Mouse (Mus musculus) midbrain, embryonic 11.5 days (tissue): ENCODE measurements around the gene Hydin. TPM values are rescaled to one million over a fixed set of nuclear protein-coding genes. Genes with fewer than 3 reads are reported as not detected.
"Not testable (repeated sequence)": the region's sequence is repeated elsewhere in the genome, so short reads cannot be mapped to it uniquely, and the experiment has no call there.

Experiments used
- ATAC-seq: fragments of 200-750 bp; cut with Nextera tagmentation; 2 replicates; pipeline ENCODE4 v1.8.0; 2017; ENCODE audit warnings: moderate TSS enrichment, moderate library complexity; ENCODE audit not compliant: low FRiP score
- DNase-seq: peaks from one replicate; pipeline ENCODE4 v3.0.0; 2015; ENCODE audit warnings: low spot score; ENCODE audit errors: missing footprints
- H3K27ac ChIP-seq: fragments of 300-500 bp; sonication (generic); 2 replicates; pipeline ENCODE4 v1.5.1; 2014; ENCODE audit warnings: low read depth, low read length
- H3K27me3 ChIP-seq: fragments of 300-500 bp; sonication (generic); 2 replicates; pipeline ENCODE4 v1.6.1; 2014; ENCODE audit warnings: mild to moderate bottlenecking, low read length, moderate library complexity, mixed read lengths; ENCODE audit not compliant: control insufficient read depth, insufficient read depth
- H3K36me3 ChIP-seq: fragments of 300-500 bp; sonication (generic); 2 replicates; pipeline ENCODE4 v1.6.1; 2014; ENCODE audit warnings: mild to moderate bottlenecking, low read length, moderate library complexity, mixed read lengths; ENCODE audit not compliant: control insufficient read depth, insufficient read depth
- H3K4me1 ChIP-seq: fragments of 300-500 bp; sonication (generic); 2 replicates; pipeline ENCODE4 v1.6.1; 2014; ENCODE audit warnings: low read length; ENCODE audit not compliant: control insufficient read depth, insufficient read depth
- H3K4me2 ChIP-seq: fragments of 300-500 bp; sonication (generic); 2 replicates; pipeline ENCODE4 v1.6.1; 2014; ENCODE audit warnings: mild to moderate bottlenecking, moderate library complexity
- H3K4me3 ChIP-seq: fragments of 300-500 bp; sonication (generic); 2 replicates; pipeline ENCODE4 v1.5.1; 2014; ENCODE audit warnings: low read depth, low read length
- H3K9ac ChIP-seq: fragments of 300-500 bp; sonication (generic); 2 replicates; pipeline ENCODE4 v1.6.1; 2014; ENCODE audit warnings: low read length
- H3K9me3 ChIP-seq: fragments of 300-500 bp; sonication (generic); 2 replicates; pipeline ENCODE4 v1.6.1; 2016; ENCODE audit warnings: low read length; ENCODE audit not compliant: control insufficient read depth
- WGBS: fragments of 180-500 bp; shearing (Covaris S2); extraction: QIAGEN DNeasy Blood & Tissue Kit; methylation state at CpG from one replicate; pipeline ENCODE4 v1.1.7; 2014; 5-methylcytosine and 5-hydroxymethylcytosine counted together
- polyA plus RNA-seq: library from polyadenylated mRNA; unstranded; fragments of >200 nt; fragmentation: Nextera tagmentation; extraction: Ambion mirVana; gene quantifications from 2 replicates; pipeline ENCODE4 v1.2.1, GENCODE M21; 2014

The Hydin gene
- polyA plus RNA-seq, 1 experiment from 2014 or later: 0.18 TPM

- 82% methylated on average over 6 of the region's 6 CpGs for WGBS
- DNase-seq (no peak), ATAC-seq (no peak)
- Histone ChIP-seq H3K9me3 (no peaks in the 10 kb centered on the region), H3K9ac (no peak overlapping the region), H3K4me2 (no peak overlapping the region), H3K27ac (no peak overlapping the region), H3K36me3 (no peaks in the 10 kb centered on the region), H3K4me3 (no peak overlapping the region), H3K27me3 (no peaks in the 10 kb centered on the region), H3K4me1 (no peaks in the 10 kb centered on the region)
These were observed 267.0 kb downstream of the Hydin start for GRCm38 (mm10) chr8:110533781-110534180.

DNA sequence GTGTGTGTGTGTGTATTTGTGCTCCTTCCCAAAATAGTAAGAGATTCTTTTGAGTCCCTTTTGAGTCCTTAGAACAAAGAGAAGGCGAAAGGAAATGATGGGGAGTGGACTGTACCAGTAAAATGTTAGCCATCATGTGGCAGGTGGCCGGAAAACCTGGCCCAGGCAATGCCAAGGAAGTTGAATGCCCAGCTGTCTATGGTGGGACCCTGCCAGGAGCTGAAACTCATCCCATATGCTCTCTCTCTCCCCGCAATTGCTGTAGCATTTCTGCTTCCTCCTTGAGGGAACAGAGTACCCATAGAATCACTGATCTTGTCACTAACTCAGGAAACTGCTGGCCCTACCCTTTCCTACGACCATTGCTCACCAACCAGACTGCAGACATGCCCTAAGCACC, 271.1 kb downstream of the Hydin start:
- no peaks in the 10 kb centered on the region for H3K9me3 ChIP-seq
- ATAC-seq (no peak), DNase-seq (no peak)
- WGBS: 89% methylated on average over 4 of the region's 4 CpGs
- no peaks in the 10 kb centered on the region for H3K4me1 ChIP-seq
- no peaks in the 10 kb centered on the region for H3K27me3 ChIP-seq
- H3K4me2 ChIP-seq: no peak overlapping the region
- H3K9ac ChIP-seq: no peak overlapping the region
- H3K36me3 ChIP-seq: no peaks in the 10 kb centered on the region
- no peak overlapping the region for H3K27ac ChIP-seq
- H3K4me3 ChIP-seq: no peak overlapping the region

GRCm38 (mm10) chr8:110550343-110550742, 283.6 kb downstream of the Hydin start:
- H3K4me3 ChIP-seq: no peak overlapping the region
- 83% methylated on average over 1 of the region's 1 CpGs for WGBS
- H3K27me3 ChIP-seq: no peaks in the 10 kb centered on the region
- DNase-seq: no peak
- H3K4me2 ChIP-seq: no peak overlapping the region
- no peaks in the 10 kb centered on the region for H3K36me3 ChIP-seq
- no peaks in the 10 kb centered on the region for H3K4me1 ChIP-seq
- H3K9me3 ChIP-seq: no peaks in the 10 kb centered on the region
- no peak overlapping the region for H3K27ac ChIP-seq
- H3K9ac ChIP-seq: no peak overlapping the region
- no peak for ATAC-seq

DNA sequence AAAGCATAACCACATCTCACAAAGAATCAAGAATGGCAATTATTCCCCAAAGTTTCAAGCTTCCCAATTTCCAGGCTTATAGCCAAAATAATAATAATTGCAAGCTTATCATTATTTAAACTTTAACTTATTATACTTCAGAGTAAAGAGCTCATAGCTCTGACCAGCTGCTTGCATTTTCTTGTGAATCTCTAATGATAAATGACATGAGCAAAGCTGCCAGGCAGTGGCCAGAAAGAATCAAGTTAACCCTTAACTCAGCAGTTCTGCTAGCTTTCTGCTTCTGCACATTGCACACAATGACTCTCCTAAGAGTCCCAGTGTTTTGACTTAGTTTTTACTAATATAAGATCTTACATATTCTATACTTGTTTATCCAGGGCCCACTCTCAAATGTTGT, 285.3 kb downstream of the Hydin start:
- not testable (repeated sequence) for H3K4me3 ChIP-seq, ATAC-seq, DNase-seq, H3K27me3 ChIP-seq, H3K27ac ChIP-seq, H3K36me3 ChIP-seq, H3K4me1 ChIP-seq, H3K9ac ChIP-seq, H3K9me3 ChIP-seq, H3K4me2 ChIP-seq

GRCm38 (mm10) chr8:110592641-110593040, 325.9 kb downstream of the Hydin start:
- H3K4me1 ChIP-seq: no peaks in the 10 kb centered on the region
- H3K36me3 ChIP-seq: no peaks in the 10 kb centered on the region
- H3K27ac ChIP-seq: no peak overlapping the region
- ATAC-seq (no peak), DNase-seq (no peak)
- H3K27me3 ChIP-seq: no peaks in the 10 kb centered on the region
- H3K9ac ChIP-seq: no peak overlapping the region
- no peak overlapping the region for H3K4me3 ChIP-seq
- H3K9me3 ChIP-seq: no peaks in the 10 kb centered on the region
- no peak overlapping the region for H3K4me2 ChIP-seq
- WGBS: 85% methylated on average over 9 of the region's 9 CpGs

DNA sequence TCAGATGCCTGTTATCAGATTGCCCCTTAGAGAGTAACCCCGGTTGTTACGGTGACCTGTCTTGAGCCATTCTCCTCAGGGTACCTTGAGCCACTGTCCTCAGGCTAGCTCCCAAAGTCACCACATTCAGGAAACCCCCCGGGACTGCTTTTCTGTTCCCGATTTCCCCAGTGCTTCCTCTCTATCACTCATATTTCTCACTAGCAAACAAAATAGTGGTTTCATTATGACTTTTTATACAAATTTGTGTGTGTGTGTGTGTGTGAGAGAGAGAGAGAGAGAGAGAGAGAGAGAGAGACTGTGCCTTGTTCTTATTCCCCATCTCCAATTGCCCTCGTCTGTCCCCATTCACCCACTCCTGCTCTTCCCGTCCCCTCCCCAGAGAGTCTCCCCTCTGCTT, 327.4 kb downstream of the Hydin start:
- no peak overlapping the region for H3K4me3 ChIP-seq
- DNase-seq (no peak), ATAC-seq (no peak)
- H3K36me3 ChIP-seq: no peaks in the 10 kb centered on the region
- H3K4me1 ChIP-seq: no peaks in the 10 kb centered on the region
- H3K27me3 ChIP-seq: no peaks in the 10 kb centered on the region
- 89% methylated on average over 6 of the region's 6 CpGs for WGBS
- H3K9ac ChIP-seq: no peak overlapping the region
- H3K9me3 ChIP-seq: no peaks in the 10 kb centered on the region
- H3K27ac ChIP-seq: no peak overlapping the region
- no peak overlapping the region for H3K4me2 ChIP-seq

- Histone ChIP-seq H3K27ac (no peak overlapping the region), H3K4me2 (no peak overlapping the region), H3K4me1 (no peaks in the 10 kb centered on the region; the same call in 1 of the 2 replicates), H3K4me3 (no peak overlapping the region), H3K9ac (no peak overlapping the region), H3K27me3 (no peaks in the 10 kb centered on the region), H3K9me3 (no peaks in the 10 kb centered on the region), H3K36me3 (no peaks in the 10 kb centered on the region)
- 6% methylated on average over 1 of the region's 1 CpGs for WGBS
- ATAC-seq: no peak
- DNase-seq: peak; percentile 90
These were observed 337.8 kb downstream of the Hydin start for GRCm38 (mm10) chr8:110604556-110604955.

GRCm38 (mm10) chr8:110605401-110606015, 338.7 kb downstream of the Hydin start:
- Histone ChIP-seq H3K27ac (no peak overlapping the region), H3K27me3 (no peaks in the 10 kb centered on the region), H3K36me3 (no peaks in the 10 kb centered on the region), H3K4me2 (no peak overlapping the region), H3K4me3 (no peak overlapping the region), H3K9me3 (no peaks in the 10 kb centered on the region), H3K4me1 (no peaks in the 10 kb centered on the region; the same call in 1 of the 2 replicates), H3K9ac (no peak overlapping the region)
- WGBS: 58% methylated on average over 6 of the region's 6 CpGs
- ATAC-seq (no peak), DNase-seq (no peak)

- Histone ChIP-seq H3K4me1 (peaks cover 10% of the 10 kb centered on the region), H3K4me2 (no peak overlapping the region), H3K36me3 (no peaks in the 10 kb centered on the region), H3K4me3 (no peak overlapping the region), H3K27ac (no peak overlapping the region), H3K9me3 (no peaks in the 10 kb centered on the region), H3K27me3 (no peaks in the 10 kb centered on the region; the same call in 1 of the 2 replicates), H3K9ac (no peak overlapping the region)
- WGBS: 67% methylated on average over 3 of the region's 3 CpGs
- ATAC-seq (no peak), DNase-seq (no peak)
These were observed 349.0 kb downstream of the Hydin start for GRCm38 (mm10) chr8:110615730-110616129.
